ENCODE assay signal across 8 mouse cellular contexts in the genomic region with DNA sequence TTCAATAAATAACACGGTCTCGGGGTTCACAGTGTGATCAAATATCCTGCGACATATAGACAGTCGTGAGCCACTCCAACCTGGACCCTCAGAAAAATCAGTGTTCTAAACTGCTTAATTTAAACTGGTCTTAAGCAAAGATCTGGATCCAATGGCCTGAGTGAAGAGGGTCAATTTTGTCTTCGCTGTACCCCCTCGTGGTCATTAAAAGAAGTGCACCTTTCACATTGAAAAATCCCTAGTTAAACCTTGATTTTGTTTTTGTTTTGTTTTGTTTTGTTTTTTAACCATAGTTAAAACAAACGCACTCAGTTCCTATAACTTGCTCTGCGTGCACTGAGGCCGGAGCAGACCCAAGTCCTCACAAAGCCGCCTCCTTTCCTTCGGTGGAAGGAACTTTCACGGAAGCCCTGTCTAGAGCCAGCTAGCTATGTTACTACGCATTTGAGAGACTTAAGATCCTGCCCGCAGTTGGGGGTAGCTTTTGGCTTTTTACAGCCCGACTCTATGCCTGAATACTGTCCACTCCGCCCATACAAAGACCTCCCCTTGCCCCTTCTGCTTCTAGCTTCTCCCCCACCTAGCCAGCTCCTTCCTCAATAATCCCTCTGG. TPM values are rescaled to one million over a fixed set of nuclear protein-coding genes. Genes with fewer than 3 reads are reported as not detected.
DNase-seq lines count a peak whose midpoint lies in the region; ATAC-seq lines count a peak whose summit lies in the region.

No protein-coding gene starts in this region.

- peaks cover 30% of the 10 kb centered on the region for H3K36me3 ChIP-seq in heart, embryonic 15.5 days
- peaks cover 19% of the 10 kb centered on the region for H3K36me3 ChIP-seq in liver, embryonic 11.5 days (ENCODE audit: control insufficient read depth, insufficient read depth, low read length)
- H3K36me3 ChIP-seq in neural tube, embryonic 14.5 days (ENCODE audit: control insufficient read depth, insufficient read depth, low read length): peaks cover 26% of the 10 kb centered on the region

- peak overlapping the region; percentile 77 for H3K27ac ChIP-seq in heart, embryonic 15.5 days
- H3K27ac ChIP-seq in liver, embryonic 11.5 days (ENCODE audit: low read depth, low read length): peak overlapping the region; percentile 84
- no peak overlapping the region for H3K27ac ChIP-seq in neural tube, embryonic 14.5 days (ENCODE audit: low read depth, low read length)

- H3K27me3 ChIP-seq in heart, embryonic 15.5 days: no peaks in the 10 kb centered on the region
- H3K27me3 ChIP-seq in liver, embryonic 11.5 days (replicated peaks; ENCODE audit: control insufficient read depth, insufficient read depth, low read length): no peaks in the 10 kb centered on the region
- no peaks in the 10 kb centered on the region for H3K27me3 ChIP-seq in neural tube, embryonic 14.5 days (ENCODE audit: control insufficient read depth, insufficient read depth, low read length)

- peak; percentile 29 for DNase-seq in spleen, adult 12 weeks (ENCODE audit: low spot score)
- DNase-seq in spleen, postnatal 36 days (ENCODE audit: low spot score in 2 of 2): no peak
- DNase-seq in brain, adult 2 months (ENCODE audit: low read depth, low spot score): peak; percentile 60
- DNase-seq in liver, embryonic 11.5 days (ENCODE audit: low spot score): peak; percentile 52
- no peak for DNase-seq in layer of hippocampus, postnatal 10 days (ENCODE audit: low spot score in 2 of 2)
- no peak for DNase-seq in thymus, postnatal 10 days (ENCODE audit: low spot score in 2 of 2)

- peaks cover 7% of the 10 kb centered on the region for H3K4me1 ChIP-seq in heart, embryonic 15.5 days (replicated peaks)
- H3K4me1 ChIP-seq in liver, embryonic 11.5 days (replicated peaks; ENCODE audit: control insufficient read depth, insufficient read depth, low read length): peaks cover 16% of the 10 kb centered on the region
- peaks cover 5% of the 10 kb centered on the region; the same call in 1 of the 2 replicates for H3K4me1 ChIP-seq in neural tube, embryonic 14.5 days (ENCODE audit: control insufficient read depth, insufficient read depth, low read length)

- peak overlapping the region; percentile 87 for H3K4me3 ChIP-seq in heart, embryonic 15.5 days
- peak overlapping the region; percentile 97 for H3K4me3 ChIP-seq in liver, embryonic 11.5 days (ENCODE audit: low read depth, low read length)
- H3K4me3 ChIP-seq in neural tube, embryonic 14.5 days (ENCODE audit: low read depth, low read length): peak overlapping the region; percentile 94

- WGBS in heart, embryonic 15.5 days: 5% methylated on average over 16 of the region's 16 CpGs
- 3% methylated on average over 16 of the region's 16 CpGs for WGBS in liver, embryonic 11.5 days
- 4% methylated on average over 16 of the region's 16 CpGs for WGBS in neural tube, embryonic 14.5 days

- H3K4me2 ChIP-seq in heart, embryonic 15.5 days: peak overlapping the region; percentile 93
- peak overlapping the region; percentile 97 for H3K4me2 ChIP-seq in liver, embryonic 11.5 days
- peak overlapping the region; percentile 88 for H3K4me2 ChIP-seq in neural tube, embryonic 14.5 days (ENCODE audit: low read depth, low read length)

- ATAC-seq in heart, embryonic 15.5 days (replicated peaks; ENCODE audit: insufficient number of reproducible peaks, insufficient read depth, low FRiP score, low read depth): no peak
- ATAC-seq in liver, embryonic 11.5 days (replicated peaks; ENCODE audit: low FRiP score): no peak
- ATAC-seq in neural tube, embryonic 14.5 days (ENCODE audit: low read depth): no peak

- H3K9ac ChIP-seq in heart, embryonic 15.5 days: peak overlapping the region; percentile 85
- peak overlapping the region; percentile 87 for H3K9ac ChIP-seq in liver, embryonic 11.5 days (ENCODE audit: low read depth, low read length)
- peak overlapping the region; percentile 83 for H3K9ac ChIP-seq in neural tube, embryonic 14.5 days (replicated peaks; ENCODE audit: low read depth, low read length)

- H3K9me3 ChIP-seq in heart, embryonic 15.5 days (replicated peaks): no peaks in the 10 kb centered on the region
- no peaks in the 10 kb centered on the region for H3K9me3 ChIP-seq in liver, embryonic 11.5 days (ENCODE audit: control insufficient read depth, low read length)
- H3K9me3 ChIP-seq in neural tube, embryonic 14.5 days (ENCODE audit: control insufficient read depth, low read length): no peaks in the 10 kb centered on the region

RNA-seq across cellular contexts. Expression of gene Suds3, which starts 1.2 kb away (rescaled TPM):
- 53.5 and 58.9 TPM in 2 replicates for polyA plus RNA-seq in heart, embryonic 15.5 days (2015; fragmentation: Nextera tagmentation; extraction: Ambion mirVana)
- polyA plus RNA-seq in liver, embryonic 11.5 days (2014; fragmentation: Nextera tagmentation; extraction: Ambion mirVana): 37.8 and 41.9 TPM in 2 replicates
- 51.1 and 51.3 TPM in 2 replicates for polyA plus RNA-seq in neural tube, embryonic 14.5 days (2014; fragmentation: Nextera tagmentation; extraction: Ambion mirVana)
- 100 to 1,000 TPM in 1 of 2 experiments, 10 to 100 TPM in 1; 96.6 to 101 TPM for total RNA-seq in layer of hippocampus, postnatal 10 days (2021)

RNA-seq across cellular contexts. Expression of gene Taok3, which starts 5.2 kb away (rescaled TPM):
- polyA plus RNA-seq in heart, embryonic 15.5 days (2015; fragmentation: Nextera tagmentation; extraction: Ambion mirVana): 10.2 and 13.9 TPM in 2 replicates
- 69.3 and 73.6 TPM in 2 replicates for polyA plus RNA-seq in liver, embryonic 11.5 days (2014; fragmentation: Nextera tagmentation; extraction: Ambion mirVana)
- 58.9 and 62.5 TPM in 2 replicates for polyA plus RNA-seq in neural tube, embryonic 14.5 days (2014; fragmentation: Nextera tagmentation; extraction: Ambion mirVana)
- 10 to 100 TPM; 66.3 to 68.3 TPM for total RNA-seq in layer of hippocampus, postnatal 10 days (2021)

Comparison
In these comparisons a context has a peak if more than half of its experiments do, and no peak if none do; other contexts are left out.
1. DNase-seq: peak in spleen, adult 12 weeks (single experiment), brain, adult 2 months (single experiment) and liver, embryonic 11.5 days (single experiment); none in spleen, postnatal 36 days (0 of 2), layer of hippocampus, postnatal 10 days (0 of 2) and thymus, postnatal 10 days (0 of 2).
2. Peak in every context shown above with its lines, with median percentiles within 50 percentile points of each other: H3K4me2 ChIP-seq, H3K4me3 ChIP-seq and H3K9ac ChIP-seq.